Mouse (Mus musculus): Measurements from ENCODE around the gene Zfp65.
A peak's percentile ranks its signal among the peaks of the same experiment; 100 is the strongest.
"Not testable (repeated sequence)": the region's sequence is repeated elsewhere in the genome, so short reads cannot be mapped to it uniquely, and the experiment has no call there.

Zfp65 gene

GRCm38 (mm10) chr13:67728641-67729318 is at the start of gene Zfp65:
Gene Zfp65, minus strand, starts transcription at chr13:67729173.
- DNase-seq (ENCODE audit: low read depth): peak; percentile 68

- DNase-seq (ENCODE audit: low read depth): no peak
Measured at GRCm38 (mm10) chr13:67763031-67763768, 34.2 kb upstream of the Zfp65 start.

- peak; percentile 47 for DNase-seq (ENCODE audit: low read depth)
Measured at GRCm38 (mm10) chr13:67759966-67760365, 31.0 kb upstream of the Zfp65 start.

- DNase-seq (ENCODE audit: low read depth): no peak
Measured at GRCm38 (mm10) chr13:67755761-67756160, 26.8 kb upstream of the Zfp65 start.

- DNase-seq (ENCODE audit: low read depth): peak; percentile 86
Measured at GRCm38 (mm10) chr13:67754333-67755306, 25.6 kb upstream of the Zfp65 start, which contains the start of gene Zfp85. Gene Zfp85, minus strand, starts transcription at chr13:67755228.

- DNase-seq (ENCODE audit: low read depth): no peak
Measured at GRCm38 (mm10) chr13:67743896-67744295, 14.9 kb upstream of the Zfp65 start.

- no peak for DNase-seq (ENCODE audit: low read depth)
Measured at GRCm38 (mm10) chr13:67742941-67743340, 14.0 kb upstream of the Zfp65 start.

GRCm38 (mm10) chr13:67734391-67734790 is 5.4 kb upstream of the Zfp65 start:
- not testable (repeated sequence) for DNase-seq (ENCODE audit: low read depth)

GRCm38 (mm10) chr13:67729441-67729840 is 468 bp upstream of the Zfp65 start:
- DNase-seq (ENCODE audit: low read depth): peak; percentile 54

- DNase-seq (ENCODE audit: low read depth): peak; percentile 48
Measured at GRCm38 (mm10) chr13:67728106-67728505, 867 bp downstream of the Zfp65 start.

- not testable (repeated sequence) for DNase-seq (ENCODE audit: low read depth)
Measured at GRCm38 (mm10) chr13:67725331-67725730, 3.6 kb downstream of the Zfp65 start.

GRCm38 (mm10) chr13:67723848-67724479 is 5.0 kb downstream of the Zfp65 start:
- DNase-seq (ENCODE audit: low read depth): peak; percentile 94

GRCm38 (mm10) chr13:67686971-67687370 is 42.0 kb downstream of the Zfp65 start, which contains the start of gene Zfp738:
Gene Zfp738, minus strand, starts transcription at chr13:67687071.
- DNase-seq (ENCODE audit: low read depth): no peak

GRCm38 (mm10) chr13:67683841-67684240 is 45.1 kb downstream of the Zfp65 start:
- not testable (repeated sequence) for DNase-seq (ENCODE audit: low read depth)

- DNase-seq (ENCODE audit: low read depth): peak; percentile 95
Measured at GRCm38 (mm10) chr13:67682959-67683735, 45.8 kb downstream of the Zfp65 start.

GRCm38 (mm10) chr13:67674902-67675301 is 54.1 kb downstream of the Zfp65 start:
- peak; percentile 11 for DNase-seq (ENCODE audit: low read depth)

Measured in 416B (cell line).